Mouse (Mus musculus): ENCODE data around the gene Cep170b. TPM values are rescaled to one million over a fixed set of nuclear protein-coding genes. Genes with fewer than 3 reads are reported as not detected.

Gene Cep170b
- total RNA-seq, 1 experiment = 46.1 TPM

DNA sequence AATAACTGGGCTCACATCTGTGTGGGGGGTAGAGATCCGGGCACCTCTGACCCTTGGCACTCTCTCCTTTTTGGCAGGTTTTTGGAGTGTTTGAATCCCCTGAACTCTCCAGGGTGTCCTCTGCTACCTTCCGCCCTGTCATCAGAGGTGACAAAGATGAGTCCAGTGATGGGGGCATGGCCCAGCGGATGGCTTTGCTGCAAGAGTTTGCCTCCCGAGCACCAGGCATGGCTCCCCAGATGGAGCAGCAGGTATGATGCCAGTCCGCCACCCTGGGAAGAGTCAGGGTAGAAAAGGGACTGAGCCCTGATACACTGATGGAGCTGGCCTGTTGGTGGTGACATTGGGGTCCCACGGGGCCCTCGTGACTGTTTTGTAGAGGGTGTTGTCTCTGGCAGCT, 16.8 kb downstream of the Cep170b start:
- Histone ChIP-seq H3K9ac (ENCODE audit: insufficient read depth, low read depth, low read length, poor library complexity, severe bottlenecking) (no peak overlapping the region), H3K27ac (ENCODE audit: insufficient read depth, low read depth, low read length, poor library complexity, severe bottlenecking) (no peak overlapping the region), H3K4me1 (ENCODE audit: control insufficient read depth in 2 of 2, insufficient read depth in 2 of 2, low read length in 2 of 2, poor library complexity in 1 of 2) (no peaks in the 10 kb centered on the region; a peak in 2 of 4 replicates), H3K4me3 (ENCODE audit: insufficient read depth in 1 of 2, low read depth in 1 of 2, low read length in 2 of 2, poor library complexity in 1 of 2, severe bottlenecking in 1 of 2) (no peak overlapping the region), H3K9me3 (ENCODE audit: control insufficient read depth, insufficient read depth, low read depth, low read length) (no peaks in the 10 kb centered on the region), H3K36me3 (ENCODE audit: control insufficient read depth, insufficient read depth, low read length, poor library complexity, severe bottlenecking) (peaks cover 59% of the 10 kb centered on the region; the same call in 1 of the 2 replicates)
- DNase-seq (ENCODE audit: low read depth, low spot score) = no peak
- no peak for TF ChIP-seq MAFK (IDR thresholded peaks at IDR 0.05; ENCODE audit: insufficient read depth, low read depth, low read length)
- no peak for TF ChIP-seq HCFC1 (IDR thresholded peaks at IDR 0.05; ENCODE audit: borderline replicate concordance, insufficient read depth, low read length)
- TF ChIP-seq ZC3H11A (IDR thresholded peaks at IDR 0.05; ENCODE audit: borderline replicate concordance, low read depth, low read length) = no peak
- no peak for TF ChIP-seq ZNF384 (IDR thresholded peaks at IDR 0.05; ENCODE audit: low read depth, low read length)
- no peak for TF ChIP-seq CHD2 (IDR thresholded peaks at IDR 0.05; ENCODE audit: low read depth, low read length)
- in situ Hi-C loops (cut with MboI; ENCODE audit: low sequenced_read_pairs in 2 of 2, unreplicated experiment in 2 of 2) = no loop called here

DNA sequence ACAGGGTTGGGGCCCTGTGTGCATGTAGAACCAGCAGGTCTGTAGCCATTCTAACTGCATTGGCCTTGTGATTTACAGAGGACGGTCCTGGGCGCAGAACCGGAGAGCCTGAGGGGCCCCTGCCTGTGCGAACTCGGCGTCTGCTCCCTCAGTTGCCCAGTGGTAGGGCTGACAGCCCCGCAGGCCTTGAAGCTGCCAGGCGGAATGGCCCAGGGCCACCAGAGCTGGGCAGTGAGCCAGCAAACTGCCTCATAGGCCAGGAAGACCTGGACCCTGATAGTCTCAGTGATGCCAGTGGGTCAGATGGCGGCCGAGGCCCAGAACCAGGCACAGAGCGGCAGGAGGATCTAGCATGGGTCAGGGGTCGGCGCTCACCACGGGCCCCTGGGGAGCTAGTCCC, 17.5 kb downstream of the Cep170b start:
- no peaks in the 10 kb centered on the region for H3K9me3 ChIP-seq (ENCODE audit: control insufficient read depth, insufficient read depth, low read depth, low read length)
- TF ChIP-seq HCFC1 (IDR thresholded peaks at IDR 0.05; ENCODE audit: borderline replicate concordance, insufficient read depth, low read length) = no peak
- no peak for TF ChIP-seq MAFK (IDR thresholded peaks at IDR 0.05; ENCODE audit: insufficient read depth, low read depth, low read length)
- TF ChIP-seq CHD2 (IDR thresholded peaks at IDR 0.05; ENCODE audit: low read depth, low read length) = no peak
- in situ Hi-C loops (cut with MboI; ENCODE audit: low sequenced_read_pairs in 2 of 2, unreplicated experiment in 2 of 2) = no loop called here
- H3K36me3 ChIP-seq (ENCODE audit: control insufficient read depth, insufficient read depth, low read length, poor library complexity, severe bottlenecking) = peaks cover 54% of the 10 kb centered on the region; the same call in 1 of the 2 replicates
- DNase-seq (ENCODE audit: low read depth, low spot score) = no peak
- H3K9ac ChIP-seq (ENCODE audit: insufficient read depth, low read depth, low read length, poor library complexity, severe bottlenecking) = no peak overlapping the region
- H3K27ac ChIP-seq (ENCODE audit: insufficient read depth, low read depth, low read length, poor library complexity, severe bottlenecking) = no peak overlapping the region
- H3K4me3 ChIP-seq (ENCODE audit: insufficient read depth in 1 of 2, low read depth in 1 of 2, low read length in 2 of 2, poor library complexity in 1 of 2, severe bottlenecking in 1 of 2) = no peak overlapping the region; a peak in 1 of 4 replicates
- H3K4me1 ChIP-seq (ENCODE audit: control insufficient read depth in 2 of 2, insufficient read depth in 2 of 2, low read length in 2 of 2, poor library complexity in 1 of 2) = peaks cover 0 to 5% of the 10 kb centered on the region in 2 experiments; a peak in 2 of 4 replicates

DNA sequence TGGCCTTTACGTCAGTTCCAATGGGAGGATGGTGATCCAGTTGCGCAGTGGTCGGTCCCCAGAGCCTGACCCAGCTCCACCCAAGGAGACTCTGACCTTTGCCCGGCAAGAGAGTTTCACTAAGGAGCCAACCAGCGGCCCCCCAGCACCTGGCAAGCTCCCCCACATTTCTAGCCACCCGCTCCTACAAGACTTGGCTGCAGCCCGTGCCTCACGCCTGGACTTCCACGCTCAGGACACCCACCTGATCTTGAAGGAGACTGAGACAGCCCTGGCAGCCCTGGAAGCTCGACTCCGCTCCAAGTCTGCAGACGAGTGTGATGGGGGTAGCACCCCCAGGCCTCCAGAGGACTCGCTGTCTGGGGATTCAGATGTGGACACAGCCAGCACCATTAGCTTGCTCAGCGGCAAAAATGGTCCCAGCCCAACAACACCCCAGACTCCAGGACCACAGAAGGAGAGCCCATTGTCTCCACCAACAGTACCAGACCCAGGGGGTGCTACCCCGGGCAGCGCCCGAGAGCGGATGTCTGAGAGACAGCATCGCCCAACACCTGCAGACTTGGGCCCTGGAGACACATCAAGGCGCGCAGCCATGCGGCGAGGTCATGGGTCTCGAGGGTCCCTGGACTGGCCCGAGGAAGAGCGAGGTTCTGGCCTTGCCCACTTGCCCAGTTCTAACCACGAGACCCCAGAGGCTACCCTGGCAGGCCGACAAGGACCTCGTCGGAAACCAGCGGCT, 18.2 kb downstream of the Cep170b start:
- H3K9ac ChIP-seq (ENCODE audit: insufficient read depth, low read depth, low read length, poor library complexity, severe bottlenecking) = no peak overlapping the region
- 0 out of 4 replicates have a peak overlapping the region, but pooled peaks of 1 of the 2 experiments have one; percentile 5 for H3K4me3 ChIP-seq (ENCODE audit: insufficient read depth in 1 of 2, low read depth in 1 of 2, low read length in 2 of 2, poor library complexity in 1 of 2, severe bottlenecking in 1 of 2)
- no peak overlapping the region for H3K27ac ChIP-seq (ENCODE audit: insufficient read depth, low read depth, low read length, poor library complexity, severe bottlenecking)
- H3K4me1 ChIP-seq (ENCODE audit: control insufficient read depth in 2 of 2, insufficient read depth in 2 of 2, low read length in 2 of 2, poor library complexity in 1 of 2) = peaks cover 0 to 10% of the 10 kb centered on the region in 2 experiments; a peak in 2 of 4 replicates
- TF ChIP-seq ZC3H11A (IDR thresholded peaks at IDR 0.05; ENCODE audit: borderline replicate concordance, low read depth, low read length) (no peak), HCFC1 (IDR thresholded peaks at IDR 0.05; ENCODE audit: borderline replicate concordance, insufficient read depth, low read length) (no peak), ZNF384 (IDR thresholded peaks at IDR 0.05; ENCODE audit: low read depth, low read length) (no peak), CHD2 (IDR thresholded peaks at IDR 0.05; ENCODE audit: low read depth, low read length) (no peak), MAFK (IDR thresholded peaks at IDR 0.05; ENCODE audit: insufficient read depth, low read depth, low read length) (no peak)
- DNase-seq (ENCODE audit: low read depth, low spot score) = no peak
- H3K36me3 ChIP-seq (ENCODE audit: control insufficient read depth, insufficient read depth, low read length, poor library complexity, severe bottlenecking) = peaks cover 48% of the 10 kb centered on the region; the same call in 1 of the 2 replicates
- in situ Hi-C loops (cut with MboI; ENCODE audit: low sequenced_read_pairs in 2 of 2, unreplicated experiment in 2 of 2) = no loop called here
- no peaks in the 10 kb centered on the region for H3K9me3 ChIP-seq (ENCODE audit: control insufficient read depth, insufficient read depth, low read depth, low read length)

DNA sequence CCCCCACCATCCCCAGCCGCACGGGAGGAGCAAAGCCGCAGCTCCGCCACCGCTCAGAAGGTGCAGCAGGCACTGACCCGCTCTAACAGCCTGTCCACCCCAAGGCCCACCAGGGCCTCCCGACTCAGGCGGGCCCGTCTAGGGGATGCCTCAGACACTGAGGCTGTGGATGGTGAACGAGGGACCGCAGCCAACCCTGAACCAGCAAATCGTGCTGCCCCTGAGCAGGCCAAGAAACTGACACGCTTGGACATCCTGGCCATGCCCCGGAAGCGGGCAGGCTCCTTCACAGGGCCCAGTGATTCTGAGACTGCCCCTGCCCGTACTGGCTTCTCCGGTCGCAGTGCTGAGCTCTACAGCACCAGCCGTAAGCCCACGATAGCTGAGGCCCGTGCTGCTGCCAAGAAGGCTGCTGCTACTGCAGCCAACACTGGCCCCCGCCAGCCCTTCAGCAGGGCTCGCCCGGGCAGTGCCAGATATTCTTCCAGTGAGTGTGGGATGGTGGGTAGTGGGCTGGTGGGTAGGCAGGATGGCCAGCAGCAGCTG, 18.8 kb downstream of the Cep170b start:
- H3K27ac ChIP-seq (ENCODE audit: insufficient read depth, low read depth, low read length, poor library complexity, severe bottlenecking) = no peak overlapping the region
- no peak overlapping the region for H3K9ac ChIP-seq (ENCODE audit: insufficient read depth, low read depth, low read length, poor library complexity, severe bottlenecking)
- in situ Hi-C loops (cut with MboI; ENCODE audit: low sequenced_read_pairs in 2 of 2, unreplicated experiment in 2 of 2) = no loop called here
- peaks cover 47% of the 10 kb centered on the region; the same call in 1 of the 2 replicates for H3K36me3 ChIP-seq (ENCODE audit: control insufficient read depth, insufficient read depth, low read length, poor library complexity, severe bottlenecking)
- H3K4me1 ChIP-seq (ENCODE audit: control insufficient read depth in 2 of 2, insufficient read depth in 2 of 2, low read length in 2 of 2, poor library complexity in 1 of 2) = peaks cover 0 to 11% of the 10 kb centered on the region in 2 experiments; a peak in 2 of 4 replicates
- 0 out of 4 replicates have a peak overlapping the region, but pooled peaks of 1 of the 2 experiments have one; percentile 5 for H3K4me3 ChIP-seq (ENCODE audit: insufficient read depth in 1 of 2, low read depth in 1 of 2, low read length in 2 of 2, poor library complexity in 1 of 2, severe bottlenecking in 1 of 2)
- TF ChIP-seq HCFC1 (IDR thresholded peaks at IDR 0.05; ENCODE audit: borderline replicate concordance, insufficient read depth, low read length) (no peak), MAFK (IDR thresholded peaks at IDR 0.05; ENCODE audit: insufficient read depth, low read depth, low read length) (no peak), ZC3H11A (IDR thresholded peaks at IDR 0.05; ENCODE audit: borderline replicate concordance, low read depth, low read length) (no peak), CHD2 (IDR thresholded peaks at IDR 0.05; ENCODE audit: low read depth, low read length) (no peak), ZNF384 (IDR thresholded peaks at IDR 0.05; ENCODE audit: low read depth, low read length) (no peak)
- no peaks in the 10 kb centered on the region for H3K9me3 ChIP-seq (ENCODE audit: control insufficient read depth, insufficient read depth, low read depth, low read length)
- DNase-seq (ENCODE audit: low read depth, low spot score) = no peak

Measured in ES-E14 (cell line).